Mouse (Mus musculus) olfactory bulb, adult 2 months (tissue): ENCODE results near the gene Avpr2. TPM values are rescaled to one million over a fixed set of nuclear protein-coding genes. Genes with fewer than 3 reads are reported as not detected.
A peak's percentile ranks its signal among the peaks of the same experiment; 100 is the strongest.

Experiments used
- H3K27ac ChIP-seq: fragments of 200-500 bp; 2 replicates; pipeline ENCODE4 v1.5.1; 2012; ENCODE audit warnings: low read depth, low read length; ENCODE audit not compliant: insufficient read depth
- H3K4me1 ChIP-seq: fragments of 200-500 bp; 2 replicates; pipeline ENCODE4 v1.6.1; 2012; ENCODE audit warnings: low read length; ENCODE audit not compliant: control insufficient read depth, insufficient read depth
- H3K4me3 ChIP-seq: fragments of 200-500 bp; 2 replicates; pipeline ENCODE4 v1.5.1; 2012; ENCODE audit warnings: mild to moderate bottlenecking, low read depth, low read length, moderate library complexity; ENCODE audit not compliant: insufficient read depth
- CTCF ChIP-seq: fragments of 200-500 bp; IDR thresholded peaks from 2 replicates; pipeline ENCODE4 v1.5.1; 2012; ENCODE audit warnings: low read depth, mild to moderate bottlenecking, low read length, moderate library complexity; ENCODE audit not compliant: insufficient read depth
- POLR2A ChIP-seq: fragments of 200-500 bp; IDR thresholded peaks from 2 replicates; pipeline ENCODE4 v1.6.1; 2012; ENCODE audit warnings: mild to moderate bottlenecking, low read depth, low read length, moderate library complexity; ENCODE audit not compliant: insufficient read depth
- WGBS: fragments of 180-500 bp; shearing (Covaris S2); methylation state at CpG from one replicate; pipeline ENCODE4 v1.1.7; 2018; 5-methylcytosine and 5-hydroxymethylcytosine counted together
- polyA plus RNA-seq: library from polyadenylated mRNA; stranded (reverse); fragments of >200 nt; gene quantifications from 2 replicates; pipeline ENCODE4 v1.2.4, GENCODE M21; 2012; ENCODE audit warnings: low replicate concordance; ENCODE audit not compliant: missing spikeins, insufficient read depth, insufficient read length

Avpr2 gene
- polyA plus RNA-seq, 1 experiment = not detected

DNA sequence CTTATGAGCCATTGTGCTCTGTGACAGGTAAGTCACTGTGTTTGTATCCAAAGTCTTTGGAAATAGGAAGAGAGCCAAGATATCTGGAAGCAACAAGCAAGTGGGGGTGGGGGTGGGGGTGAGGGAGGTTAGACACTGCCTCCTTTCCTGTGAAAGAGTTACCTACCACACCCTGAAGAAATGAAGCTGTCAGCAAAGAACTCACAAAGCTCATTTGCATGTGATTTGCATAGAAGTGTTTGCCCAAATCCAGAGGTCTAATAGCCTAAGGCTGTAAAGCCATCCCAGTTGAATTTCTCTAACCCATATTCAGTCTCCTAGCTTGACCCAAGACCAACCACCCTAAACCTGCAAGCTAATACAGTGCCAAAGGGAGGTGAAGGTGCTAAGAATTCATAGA lies 18.5 kb downstream of the Avpr2 start:
- H3K4me3 ChIP-seq = no peak overlapping the region
- no peak for TF ChIP-seq CTCF
- H3K27ac ChIP-seq = no peak overlapping the region
- peaks cover 5% of the 10 kb centered on the region; the same call in 1 of the 2 replicates for H3K4me1 ChIP-seq

DNA sequence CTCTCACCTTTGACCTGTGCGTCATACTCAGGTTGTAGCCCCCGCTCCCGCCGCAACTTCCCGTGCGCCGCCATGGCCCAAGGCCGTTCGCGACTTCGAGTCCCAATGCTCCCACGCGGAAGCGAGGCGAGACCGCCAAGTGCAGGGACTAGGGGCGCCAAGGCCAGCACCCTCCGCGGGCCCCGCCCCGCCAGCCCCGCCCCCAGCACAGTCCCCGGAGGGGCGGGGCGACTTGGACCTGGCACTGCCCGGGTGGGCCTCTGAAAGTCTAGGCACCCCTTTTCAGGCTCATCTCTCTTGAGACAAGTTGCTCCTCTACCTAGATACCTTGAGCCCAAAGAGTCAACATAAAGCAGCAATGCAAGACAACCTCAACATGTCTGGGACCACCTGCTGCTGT lies 19.3 kb downstream of the Avpr2 start:
- Histone ChIP-seq H3K4me1 (peaks cover 5% of the 10 kb centered on the region; the same call in 1 of the 2 replicates), H3K27ac (no peak overlapping the region), H3K4me3 (peak overlapping the region; percentile 16; the same call in 1 of the 2 replicates)
- WGBS = 15% methylated on average over 26 of the region's 26 CpGs
- TF ChIP-seq CTCF = no peak
- no peak for TF ChIP-seq POLR2A

DNA sequence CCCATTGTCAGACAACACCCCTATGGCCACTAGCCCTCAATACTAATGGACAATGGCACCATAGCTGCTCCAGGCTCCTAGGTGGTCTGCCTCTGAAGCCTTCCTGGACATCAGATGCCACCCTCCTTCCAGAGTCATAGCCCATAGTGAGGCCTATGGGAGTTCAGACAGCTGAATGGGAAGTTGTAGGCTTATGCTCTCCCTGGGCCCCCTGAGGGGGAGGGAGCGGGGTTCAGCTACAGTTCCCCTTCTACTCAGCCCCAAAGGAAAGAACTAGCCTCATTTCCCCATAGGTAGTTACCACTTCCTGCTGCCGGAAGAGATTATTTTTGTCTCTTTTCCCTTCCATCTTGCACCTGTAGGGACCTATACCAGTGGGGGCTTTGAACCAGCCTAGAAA lies 19.7 kb downstream of the Avpr2 start:
- WGBS = 68% methylated on average over 2 of the region's 2 CpGs
- H3K4me3 ChIP-seq = no peak overlapping the region
- H3K4me1 ChIP-seq = peaks cover 5% of the 10 kb centered on the region; the same call in 1 of the 2 replicates
- TF ChIP-seq POLR2A = no peak
- TF ChIP-seq CTCF = no peak
- no peak overlapping the region for H3K27ac ChIP-seq

DNA sequence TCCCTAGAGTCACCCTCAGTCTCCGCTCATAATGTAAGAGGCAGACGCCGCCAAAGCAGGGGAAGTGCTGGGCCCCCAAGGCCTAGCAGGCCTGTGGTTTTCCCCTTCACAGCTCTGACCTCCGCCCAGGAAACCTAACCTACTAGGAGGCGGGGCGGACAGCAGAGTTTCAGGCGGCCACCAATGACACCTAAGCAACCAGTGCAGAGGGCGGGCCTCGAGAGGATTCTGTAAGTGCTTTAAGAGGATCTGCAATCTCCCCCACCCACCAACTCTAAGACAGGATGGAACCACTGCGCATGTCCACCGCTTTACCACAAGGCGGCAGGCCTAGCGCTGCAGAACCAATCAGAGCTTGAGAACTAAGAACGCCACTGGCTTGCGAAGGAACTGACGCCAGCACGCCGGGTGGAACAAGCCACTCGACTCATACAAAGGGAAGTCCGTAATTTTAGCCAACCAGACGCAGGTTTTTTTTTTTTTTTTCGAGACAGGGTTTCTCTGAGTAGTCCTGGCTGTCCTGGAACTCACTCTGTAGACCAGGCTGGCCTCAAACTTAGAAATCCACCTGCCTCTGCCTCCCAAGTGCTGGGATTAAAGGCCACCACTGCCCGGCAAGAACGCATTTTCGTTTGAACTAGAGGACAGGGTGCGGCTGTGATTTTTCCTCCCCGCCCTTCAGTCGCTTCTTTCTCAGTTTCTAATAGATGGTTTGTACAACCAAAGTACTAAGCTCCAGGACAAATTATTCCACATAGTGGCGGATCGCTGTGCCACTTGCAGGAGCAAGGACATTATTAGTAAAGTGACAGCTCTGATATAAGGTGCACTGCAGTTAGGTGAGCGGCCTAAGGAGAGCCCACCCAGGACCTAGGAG lies 23.2 kb downstream of the Avpr2 start:
- peaks cover 5% of the 10 kb centered on the region; the same call in 1 of the 2 replicates for H3K4me1 ChIP-seq
- H3K4me3 ChIP-seq = peak overlapping the region; percentile 46
- H3K27ac ChIP-seq = peak overlapping the region; percentile 85
- 21% methylated on average over 31 of the region's 31 CpGs for WGBS
- TF ChIP-seq CTCF (no peak), POLR2A (0 out of 2 replicates have a peak, but pooled peaks have one; percentile 21)

DNA sequence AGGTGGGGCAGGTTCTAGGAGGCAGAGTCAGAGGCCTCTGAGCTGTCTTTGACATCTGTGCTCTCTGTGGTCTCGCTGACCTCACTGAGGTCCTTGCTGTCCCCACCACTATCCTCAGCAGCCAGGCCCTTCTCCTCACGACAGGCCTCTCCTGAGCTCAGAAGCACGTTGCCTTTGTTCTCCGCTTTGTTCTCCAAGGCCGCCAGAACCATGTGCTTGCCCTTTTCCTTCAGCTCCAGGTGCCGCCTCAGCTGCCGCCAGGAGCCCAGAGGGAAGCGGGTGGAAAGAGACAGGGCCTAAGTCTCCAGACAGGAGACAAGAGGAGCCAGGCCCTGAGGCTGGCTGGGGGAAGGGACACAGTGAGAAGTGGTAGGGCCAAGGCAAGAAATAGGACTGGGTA lies 25.0 kb downstream of the Avpr2 start:
- Histone ChIP-seq H3K4me1 (no peaks in the 10 kb centered on the region), H3K4me3 (no peak overlapping the region), H3K27ac (no peak overlapping the region)
- 72% methylated on average over 8 of the region's 8 CpGs for WGBS
- TF ChIP-seq POLR2A = no peak
- TF ChIP-seq CTCF = no peak

DNA sequence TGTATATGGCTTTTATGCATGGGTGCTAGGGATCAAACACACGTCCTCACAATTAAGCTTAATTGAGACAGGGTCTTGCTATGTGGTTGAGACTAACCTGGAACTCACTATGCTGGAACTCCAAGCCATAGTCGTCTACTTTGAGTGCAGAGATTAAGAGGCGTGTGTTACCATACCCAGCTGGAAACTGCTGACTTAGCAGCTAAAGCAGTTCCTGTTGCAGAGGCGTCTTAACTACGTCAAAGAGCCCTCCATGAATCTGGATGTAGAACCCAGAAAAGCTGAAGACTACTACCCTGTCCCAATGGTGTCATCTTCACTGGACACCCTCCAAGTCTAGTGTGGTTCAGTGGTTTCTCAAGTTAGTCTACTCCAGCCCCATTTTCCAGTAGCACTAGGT lies 26.7 kb downstream of the Avpr2 start:
- Histone ChIP-seq H3K27ac (no peak overlapping the region), H3K4me1 (no peaks in the 10 kb centered on the region), H3K4me3 (no peak overlapping the region)
- 82% methylated on average over 5 of the region's 5 CpGs for WGBS
- TF ChIP-seq CTCF (no peak), POLR2A (no peak)

DNA sequence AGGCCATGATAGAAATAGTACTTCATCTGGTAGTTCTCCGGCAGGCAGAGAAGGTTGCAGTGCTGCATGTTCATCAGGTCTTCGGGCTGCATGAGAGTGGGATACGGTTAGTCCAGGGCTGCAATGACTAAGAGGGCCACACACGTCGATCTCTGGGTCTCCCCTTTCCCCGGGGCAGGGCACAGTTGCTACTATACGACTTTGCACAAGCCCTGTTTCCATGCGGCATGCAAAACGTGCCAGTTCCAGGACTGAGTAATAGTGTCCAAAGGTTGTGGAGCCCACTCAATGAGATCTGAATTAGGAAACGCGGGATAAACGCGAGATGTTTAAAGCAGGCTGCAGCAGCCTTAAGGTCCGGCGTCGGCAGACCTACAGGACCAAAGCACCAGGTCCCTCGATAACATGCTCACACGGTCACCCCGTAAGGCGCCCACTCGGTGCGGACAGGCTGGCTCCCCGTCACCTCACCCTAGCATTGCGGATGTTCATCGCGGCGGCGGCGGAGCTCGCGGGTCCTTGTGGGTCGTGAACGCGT lies 29.5 kb downstream of the Avpr2 start:
- H3K4me3 ChIP-seq = peak overlapping the region; percentile 89
- no peaks in the 10 kb centered on the region for H3K4me1 ChIP-seq
- TF ChIP-seq POLR2A (no peak), CTCF (no peak)
- peak overlapping the region; percentile 75 for H3K27ac ChIP-seq
- 21% methylated on average over 34 of the region's 34 CpGs for WGBS

DNA sequence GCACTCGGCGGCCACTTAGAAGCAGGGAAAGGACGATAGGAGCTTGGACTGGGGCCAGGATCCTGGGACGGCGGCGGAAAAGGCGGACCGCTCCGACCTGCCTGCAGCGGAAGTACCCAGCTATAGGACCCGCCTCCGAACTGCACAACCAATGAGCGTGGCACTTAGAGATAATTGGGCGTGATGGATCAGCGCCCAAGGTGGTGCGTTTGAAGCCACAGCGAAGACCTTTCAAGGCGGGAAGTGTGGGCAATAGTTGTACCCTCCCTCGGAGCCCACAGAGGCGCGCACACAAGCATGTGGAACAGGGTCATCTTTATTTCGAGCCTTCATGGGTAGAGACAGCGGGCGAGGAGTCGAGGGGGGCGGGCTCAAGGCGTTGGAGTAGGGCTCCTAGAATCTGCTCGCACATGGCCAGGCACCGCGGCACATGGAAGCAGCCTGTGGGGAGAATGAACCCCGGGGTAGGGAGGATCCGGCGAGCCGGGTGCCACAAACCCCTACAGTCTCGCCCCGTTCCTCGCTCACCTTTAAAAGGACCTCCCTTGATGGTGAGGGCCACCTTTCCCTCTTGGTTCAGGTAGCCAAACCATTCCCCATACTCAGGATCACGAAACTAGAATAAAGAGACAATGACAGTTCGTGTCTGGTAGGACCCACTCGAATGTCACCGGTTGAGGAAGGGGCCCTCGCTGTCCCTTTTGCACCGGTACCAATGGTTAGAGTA lies 30.1 kb downstream of the Avpr2 start, which contains the start of the genes Arhgap4 and Naa10:
Gene Arhgap4, minus strand, starts transcription at position 48 of the 727 bp plus-strand sequence.
Gene Naa10, minus strand, starts transcription at position 122 of the 727 bp plus-strand sequence.
- Histone ChIP-seq H3K4me3 (peak within 1 kb of the TSS; percentile 89), H3K27ac (peak within 1 kb of the TSS; percentile 75), H3K4me1 (no peaks in the 10 kb centered on the region)
- TF ChIP-seq CTCF (no peak), POLR2A (no peak)
- 18% methylated on average over 43 of the region's 43 CpGs for WGBS

DNA sequence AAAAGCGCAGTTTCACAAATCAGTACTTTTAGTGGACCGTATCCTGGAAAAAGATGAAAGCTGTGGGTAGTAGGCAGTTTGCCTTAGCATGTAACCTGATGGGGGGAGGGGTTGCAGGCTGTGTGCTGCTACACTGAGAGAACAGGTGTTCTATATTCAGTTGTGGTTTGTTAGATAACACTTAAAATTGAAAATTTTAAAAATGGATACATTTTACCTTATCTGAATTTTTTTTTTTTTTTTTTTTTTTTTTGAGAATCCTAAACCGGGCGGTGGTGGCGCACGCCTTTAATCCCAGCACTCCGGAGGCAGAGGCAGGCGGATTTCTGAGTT lies 30.6 kb downstream of the Avpr2 start:
- H3K4me3 ChIP-seq = peak overlapping the region; percentile 89
- TF ChIP-seq POLR2A = no peak
- no peak for TF ChIP-seq CTCF
- 68% methylated on average over 8 of the region's 8 CpGs for WGBS
- no peaks in the 10 kb centered on the region for H3K4me1 ChIP-seq
- no peak overlapping the region for H3K27ac ChIP-seq
